Mouse (Mus musculus) right cerebral cortex, adult 18-20 months (tissue): ENCODE results near the gene Larp4.
"Not testable (repeated sequence)": the region's sequence is repeated elsewhere in the genome, so short reads cannot be mapped to it uniquely, and the experiment has no call there.

ENCODE experiments used
- DNase-seq: peaks from one replicate; pipeline ENCODE4 v3.0.0; 2022; ENCODE audit warnings: mixed read lengths

Gene Larp4

DNA sequence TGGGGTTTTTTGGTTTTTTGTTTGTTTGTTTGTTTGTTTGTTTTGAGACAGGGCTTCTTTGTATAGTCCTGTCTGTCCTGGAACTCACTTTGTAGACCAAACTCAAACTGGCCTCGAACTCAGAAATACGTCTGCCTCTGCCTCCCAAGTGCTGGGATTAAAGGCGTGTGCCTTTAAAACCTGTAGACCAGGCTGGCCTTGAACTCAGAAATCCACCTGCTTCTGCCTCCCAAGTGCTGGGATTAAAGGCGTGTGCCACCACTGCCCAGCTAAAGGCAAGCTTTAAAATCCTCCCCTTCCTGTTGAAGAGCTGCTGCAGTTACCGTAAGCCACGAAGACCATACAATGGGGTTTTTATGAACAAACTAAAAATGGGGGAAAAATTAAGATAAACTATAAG, at the start of gene Larp4:
Gene Larp4, plus strand, starts transcription at position 301 of the 400 bp plus-strand sequence.
- not testable (repeated sequence) for DNase-seq

DNA sequence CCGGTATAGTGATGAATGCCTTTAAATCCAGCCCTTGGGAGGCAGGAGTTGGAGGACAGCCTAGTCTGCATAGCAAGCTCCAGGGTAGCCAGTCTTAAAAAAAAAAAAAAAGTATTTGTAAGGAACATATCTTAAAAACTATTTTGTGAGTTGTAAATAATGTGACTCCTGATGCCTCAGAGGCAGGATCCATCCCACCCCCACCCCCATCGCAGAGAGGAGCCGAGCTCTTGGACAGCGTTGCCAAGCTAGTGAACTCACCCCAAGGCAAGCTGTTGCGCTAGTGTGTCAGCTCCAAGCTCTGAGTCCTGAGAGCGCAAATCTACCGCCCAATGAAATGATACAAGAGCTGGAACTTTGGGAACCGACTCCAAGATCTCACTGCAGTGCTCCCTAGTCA, 38.6 kb upstream of the Larp4 start:
- DNase-seq: no peak

DNA sequence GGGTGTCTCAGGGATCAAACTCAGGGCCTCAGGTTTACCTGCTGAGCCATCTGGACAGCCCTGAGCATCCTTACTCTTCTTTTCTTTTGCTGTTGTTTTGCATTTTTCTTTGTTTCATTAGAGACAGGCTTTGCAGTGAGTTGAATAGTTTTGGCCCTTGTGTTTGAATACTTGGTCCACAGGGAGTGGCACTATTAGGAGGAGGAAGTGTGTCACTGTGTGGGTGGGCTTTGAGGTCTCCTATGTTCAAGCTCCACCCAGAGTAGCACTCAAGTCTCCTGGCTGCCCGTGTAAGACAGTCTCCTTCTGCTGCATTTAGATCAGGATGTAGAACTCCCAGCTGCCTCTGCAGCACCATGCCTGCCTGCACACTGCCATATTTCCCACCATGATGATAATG, 35.4 kb upstream of the Larp4 start:
- DNase-seq: no peak

DNA sequence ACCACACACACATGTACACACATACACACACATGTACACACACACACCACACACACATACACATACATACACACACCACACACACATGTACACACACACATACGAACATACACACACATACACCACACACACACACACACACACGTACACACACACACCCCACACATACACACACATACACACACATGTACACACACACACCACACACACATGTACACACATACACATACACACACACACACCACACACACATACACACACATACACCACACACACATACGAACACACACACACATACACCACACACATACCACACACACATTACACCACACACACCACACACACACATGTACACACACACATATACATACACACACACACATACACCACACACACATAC, 33.2 kb upstream of the Larp4 start:
- DNase-seq: no peak

DNA sequence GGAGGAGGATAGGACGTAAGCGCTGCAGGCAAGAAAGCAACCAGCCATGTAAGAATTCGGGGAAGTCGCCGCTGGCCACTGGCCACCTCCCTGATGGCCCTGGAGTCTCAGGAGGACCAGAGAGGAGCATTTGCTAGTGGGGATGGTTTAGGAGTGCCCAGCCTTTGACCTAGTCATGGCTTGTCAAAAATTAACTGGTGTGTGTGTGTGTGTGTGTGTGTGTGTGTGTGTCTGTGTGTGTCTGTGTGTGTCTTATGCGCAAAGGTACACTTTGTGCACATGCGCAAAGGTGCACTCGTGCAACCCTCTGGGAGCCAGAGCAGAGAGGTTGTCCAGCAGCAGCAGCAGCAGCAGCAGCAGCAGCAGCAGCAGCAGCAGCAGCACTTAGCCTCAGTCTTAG, 32.0 kb upstream of the Larp4 start:
- DNase-seq: no peak

DNA sequence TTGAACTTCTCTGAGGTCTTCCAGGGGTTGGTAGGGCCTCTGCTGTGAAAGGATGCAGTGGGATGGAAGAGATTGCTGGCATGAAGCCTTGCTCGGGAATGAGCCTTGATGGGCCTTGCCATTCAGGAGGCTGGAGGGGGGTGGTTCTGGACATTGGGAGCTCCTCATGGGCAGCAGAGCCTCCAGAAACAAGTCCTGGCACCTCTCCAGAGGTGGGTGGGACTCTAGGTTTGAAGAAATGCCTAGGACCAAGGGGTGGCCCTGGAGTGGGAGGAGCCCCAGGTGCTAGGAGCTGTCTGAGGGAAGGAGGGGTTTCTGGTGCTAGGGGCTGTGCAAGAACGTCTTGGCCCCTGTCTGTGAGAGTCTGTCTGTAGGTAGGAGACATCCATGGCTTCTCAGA, 29.4 kb upstream of the Larp4 start:
- DNase-seq: no peak

DNA sequence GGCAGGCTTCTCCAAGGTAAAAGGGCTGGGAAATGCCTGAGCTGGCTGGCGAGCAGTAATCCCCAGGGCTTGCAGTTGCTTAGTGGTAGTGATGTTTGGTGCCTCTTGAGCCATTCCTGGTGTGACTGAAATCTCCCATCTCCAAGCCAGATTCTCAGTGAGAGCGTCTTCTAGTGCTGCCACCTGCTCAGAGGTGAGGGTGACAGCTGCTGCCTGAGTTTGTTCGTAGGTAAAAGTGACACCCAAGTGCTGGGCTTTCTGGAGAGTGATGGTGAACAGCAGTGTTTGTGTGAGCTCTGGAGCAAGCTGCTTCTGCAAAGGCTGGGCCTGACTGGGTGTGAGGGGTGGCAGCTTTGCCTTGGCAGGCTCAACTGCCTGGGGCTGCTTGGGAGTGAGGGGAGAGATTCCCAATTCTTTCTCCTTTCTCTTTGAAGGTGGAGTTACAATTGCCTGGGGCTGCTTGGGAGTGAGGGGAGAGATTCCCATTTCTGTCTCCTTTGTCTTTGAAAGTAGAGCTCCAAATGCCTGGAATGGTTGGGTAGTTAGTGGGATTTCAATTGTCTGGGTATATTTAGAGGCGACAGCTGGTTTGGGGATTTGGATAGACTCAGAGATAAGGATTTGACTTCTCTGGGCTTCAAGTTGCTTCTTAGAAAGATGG, 28.8 kb upstream of the Larp4 start:
- DNase-seq: no peak

DNA sequence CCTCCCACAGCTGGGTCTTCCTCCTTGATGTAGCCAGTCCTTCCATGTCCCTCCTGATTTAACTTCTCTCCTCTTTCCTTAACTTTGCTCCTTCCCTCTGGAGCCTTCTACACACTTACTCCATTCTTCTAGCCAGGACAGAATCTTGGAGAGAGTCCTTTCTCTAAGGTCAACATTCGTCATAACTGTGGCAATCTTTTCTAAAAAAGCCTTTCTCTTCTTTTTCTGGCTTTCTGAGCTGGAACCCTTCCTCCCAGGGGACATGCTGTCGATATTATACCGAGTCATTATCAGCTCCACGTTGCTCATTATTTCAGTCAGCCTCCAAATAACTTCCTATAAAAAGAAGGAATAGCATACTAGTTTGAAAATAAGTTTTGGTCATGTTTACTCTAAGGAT, 14.5 kb upstream of the Larp4 start:
- no peak for DNase-seq

DNA sequence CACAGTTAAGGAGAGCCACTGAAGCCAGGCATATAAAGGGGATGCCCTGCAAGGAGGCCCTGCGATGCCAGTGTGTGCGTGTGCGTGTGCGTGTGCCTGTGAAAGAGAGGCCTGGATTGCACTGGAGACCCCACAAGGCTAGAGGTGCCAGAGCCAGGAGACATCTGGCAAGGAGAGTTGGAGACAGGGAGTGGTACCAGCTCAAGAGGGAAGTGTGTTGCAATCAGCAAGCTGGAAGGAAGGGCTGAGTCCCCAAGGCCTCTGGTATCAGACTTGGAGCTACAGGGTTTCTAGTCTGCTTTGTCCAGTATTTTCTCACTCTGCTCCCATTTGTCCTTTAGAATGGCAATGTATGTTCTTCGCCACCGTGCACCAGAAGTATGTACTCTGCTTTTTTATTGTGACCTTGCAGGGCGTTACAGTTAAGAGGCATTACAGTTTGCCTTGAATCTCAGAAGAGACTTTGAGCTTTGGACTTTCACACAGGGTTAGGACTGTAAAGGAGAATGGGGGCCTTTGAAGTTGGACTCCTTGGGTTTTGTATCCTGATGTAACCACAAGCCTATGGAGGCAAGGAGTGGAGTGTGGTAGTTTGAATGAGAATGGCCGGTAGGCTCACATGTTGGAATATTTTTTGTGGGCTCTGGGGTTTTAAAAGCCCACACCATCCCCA, 4.6 kb upstream of the Larp4 start:
- DNase-seq: no peak

DNA sequence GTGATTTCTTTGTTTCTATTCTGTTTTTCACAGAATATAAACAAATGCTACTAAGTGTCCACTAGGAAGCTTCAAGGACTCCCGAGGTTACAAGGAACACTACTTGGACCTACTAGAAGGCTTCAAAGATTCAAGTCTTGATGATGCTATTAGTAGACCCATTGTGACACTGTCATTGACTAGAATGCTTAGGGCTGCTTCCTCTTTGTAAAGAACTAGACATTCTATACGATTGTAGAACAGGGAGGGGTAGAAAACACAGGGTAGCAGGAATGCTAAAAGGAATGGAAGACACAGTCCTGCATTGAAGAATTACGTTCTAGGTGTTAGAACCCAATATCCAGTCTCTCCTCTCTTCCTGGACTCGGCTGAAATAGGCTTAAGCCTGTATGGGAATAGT, 2.9 kb upstream of the Larp4 start, which contains the start of gene Fam186a:
Gene Fam186a, minus strand, starts transcription at position 101 of the 400 bp plus-strand sequence.
- no peak for DNase-seq

DNA sequence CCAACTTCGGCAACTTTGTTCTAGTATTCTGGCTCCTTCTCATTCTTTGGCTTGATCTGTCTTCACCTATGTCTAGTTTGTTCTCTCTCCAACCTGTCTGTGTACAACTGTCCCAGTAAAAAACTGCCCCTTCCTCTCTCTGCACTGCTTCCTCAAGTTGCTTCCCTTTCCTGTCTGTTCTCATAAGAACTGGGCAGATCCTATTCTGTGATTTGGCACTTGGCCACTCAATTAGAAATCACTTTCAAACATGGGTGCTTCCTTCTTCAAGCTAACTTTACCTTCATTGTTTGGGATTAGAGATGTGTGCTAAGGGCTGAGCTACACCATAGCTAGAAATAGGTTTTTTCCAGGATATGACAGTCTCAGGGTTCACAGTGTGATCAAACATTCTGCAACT, 741 bp downstream of the Larp4 start:
- DNase-seq: no peak

DNA sequence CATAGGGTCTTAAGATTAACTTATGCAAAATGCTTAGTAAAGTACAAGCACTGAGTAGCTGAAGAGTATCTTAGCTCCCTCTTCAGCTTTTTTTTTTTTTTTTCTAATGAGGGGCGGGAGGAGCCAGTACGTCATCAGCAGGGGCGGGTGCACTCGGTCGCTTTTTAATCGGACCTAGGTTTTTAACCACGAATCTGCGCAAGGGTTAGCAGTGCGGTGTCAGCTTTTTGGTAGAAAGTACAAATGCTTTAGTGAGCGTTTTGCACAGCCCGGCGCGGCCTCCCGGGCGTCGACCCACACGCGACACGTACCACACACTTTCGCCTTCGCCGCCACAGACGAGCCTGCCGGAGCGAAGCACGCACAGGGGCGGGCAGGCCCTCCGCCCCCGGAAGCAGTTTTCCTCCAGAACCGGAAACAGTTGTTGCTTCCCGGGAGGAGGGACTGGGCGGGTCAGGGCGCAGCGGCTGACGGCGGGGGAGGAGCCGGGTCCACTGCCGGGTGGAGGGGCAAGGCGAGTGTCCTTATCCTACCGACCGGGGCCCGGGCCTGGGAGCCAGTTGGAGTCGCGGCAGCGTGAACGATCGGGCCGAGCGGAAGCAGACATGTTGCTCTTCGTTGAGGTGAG, 2.6 kb downstream of the Larp4 start:
- DNase-seq: peak; percentile 97

DNA sequence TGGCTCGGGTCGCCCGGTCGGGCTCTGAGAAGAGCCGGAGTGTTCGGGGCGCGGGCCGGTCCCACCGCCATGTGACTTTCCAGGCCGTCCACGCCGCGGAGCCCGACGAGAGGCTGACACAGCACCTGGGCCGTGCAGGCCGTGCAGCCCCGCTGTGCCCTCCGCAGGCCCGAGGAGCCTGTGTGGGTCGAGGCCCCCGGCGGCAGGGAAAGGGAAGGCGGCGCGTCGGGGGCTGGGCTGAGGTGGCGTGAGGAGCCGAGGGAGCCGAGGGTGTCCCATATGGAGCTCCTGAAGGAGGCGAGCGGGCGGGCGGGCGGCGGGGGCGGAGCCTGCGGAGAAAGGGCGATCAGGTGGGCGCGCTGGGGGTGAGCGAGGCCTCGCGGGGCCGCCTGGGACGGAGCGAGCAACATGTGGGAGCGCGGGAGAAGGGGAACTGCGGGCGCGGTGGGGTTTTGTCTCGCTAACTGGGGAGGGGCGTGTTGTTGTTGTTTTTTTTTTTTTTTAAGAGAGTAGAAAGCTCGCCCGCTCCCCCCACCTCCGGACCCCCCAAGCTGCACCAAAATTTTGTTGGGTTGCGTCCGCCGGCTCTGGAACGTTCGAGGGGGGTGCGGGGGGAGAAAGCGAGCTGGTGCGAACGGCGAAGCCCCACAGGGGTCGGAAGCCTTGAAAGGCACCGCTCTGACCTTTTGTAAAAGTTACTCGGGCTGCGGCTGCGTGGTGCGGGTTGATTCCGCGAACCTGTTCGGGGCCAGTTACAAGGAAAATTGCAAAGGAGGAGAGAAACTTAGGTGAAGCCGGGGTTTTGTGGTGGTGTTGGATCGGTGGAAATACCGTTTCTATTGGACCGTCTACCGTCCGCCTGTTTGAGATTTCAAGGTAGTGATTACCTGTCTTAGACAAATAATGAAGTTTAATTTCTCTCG, 3.4 kb downstream of the Larp4 start:
- peak; percentile 3 for DNase-seq

DNA sequence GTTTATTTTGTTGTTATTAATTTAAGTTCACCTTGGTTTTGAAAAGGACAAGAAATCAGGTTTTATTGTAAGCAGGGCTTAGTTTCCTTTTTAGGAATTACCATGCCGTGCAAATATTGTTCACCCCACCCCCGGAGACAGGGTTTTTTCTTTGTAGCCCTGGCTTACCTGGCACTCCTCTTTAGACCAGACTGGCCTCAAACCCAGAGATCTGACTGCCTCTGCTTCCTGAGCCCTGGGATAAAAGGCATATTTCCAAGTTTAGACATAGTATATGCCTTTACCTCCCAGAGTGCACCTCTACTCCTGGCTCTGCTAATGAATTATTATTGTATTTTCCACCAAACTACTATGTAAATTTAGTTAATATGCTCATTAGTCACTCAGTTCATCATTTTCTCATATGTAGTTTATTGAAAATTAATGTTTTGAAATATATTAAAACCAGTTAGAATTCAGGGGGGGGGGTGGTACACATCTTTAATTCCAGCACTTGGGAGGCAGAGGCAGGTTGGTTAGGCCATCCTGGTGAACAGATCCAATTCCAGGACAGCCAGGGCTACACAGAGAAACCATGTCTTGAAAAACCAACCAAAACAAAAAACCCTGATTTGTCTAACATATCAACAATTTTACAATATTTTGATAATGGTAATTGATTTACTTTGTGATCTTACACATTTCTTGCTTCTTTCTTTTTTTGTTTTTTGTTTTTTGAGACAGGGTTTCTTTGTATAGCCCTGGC, 4.8 kb downstream of the Larp4 start:
- no peak for DNase-seq

DNA sequence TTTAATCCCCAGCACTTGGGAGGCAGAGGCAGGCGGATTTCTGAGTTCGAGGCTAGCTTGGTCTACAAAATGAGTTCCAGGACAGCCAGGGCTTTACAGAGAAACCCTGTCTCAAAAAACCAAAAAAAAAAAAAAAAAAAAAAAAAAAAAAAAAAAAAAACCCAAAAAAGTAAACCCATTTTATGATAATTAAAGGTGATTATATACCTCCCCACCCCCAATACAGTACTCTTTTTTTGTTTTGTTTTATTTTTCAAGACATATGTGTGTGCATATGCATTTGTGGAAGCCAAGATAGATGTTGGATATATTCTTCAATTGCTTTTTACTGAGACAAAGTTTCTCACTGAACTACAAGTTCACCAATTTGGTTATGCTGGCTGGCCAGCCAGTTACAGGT, 6.3 kb downstream of the Larp4 start:
- DNase-seq: not testable (repeated sequence)

DNA sequence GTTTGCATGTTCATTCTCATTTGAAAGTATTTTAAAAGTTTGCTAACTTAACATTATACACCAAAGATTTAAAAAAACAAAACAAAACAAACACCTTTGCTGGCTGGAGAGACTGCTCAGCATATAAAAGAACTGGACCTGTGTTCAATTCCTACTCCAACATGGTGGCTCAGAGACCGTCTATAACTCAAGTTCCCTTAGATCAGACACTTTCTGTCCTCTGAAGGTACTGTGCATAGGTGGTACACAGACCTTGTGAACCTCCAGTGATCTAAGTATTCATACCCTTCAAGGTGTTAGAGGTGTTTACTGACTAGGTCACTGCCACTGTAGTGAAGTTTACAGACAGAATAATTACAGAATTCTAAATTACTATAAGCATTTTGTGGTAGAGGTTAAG, 9.4 kb downstream of the Larp4 start:
- no peak for DNase-seq

DNA sequence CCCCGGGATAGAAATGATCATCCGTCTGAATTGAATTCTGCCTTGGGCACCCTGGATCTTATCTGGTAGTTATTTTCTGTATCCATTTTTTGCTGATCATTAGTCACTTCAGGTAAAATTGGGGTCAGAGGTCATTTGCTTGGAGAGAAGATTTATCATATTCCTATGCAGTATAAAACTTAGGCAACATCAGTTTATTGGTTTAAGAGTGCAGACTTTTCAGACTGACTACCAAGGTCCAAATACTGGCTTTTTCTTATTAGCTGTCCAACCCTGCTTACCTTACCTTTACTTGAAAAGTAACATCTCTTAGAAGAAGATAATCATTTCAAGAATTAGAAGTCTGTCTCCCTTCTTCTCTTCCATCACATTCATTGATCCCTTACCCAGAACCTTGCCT, 9.8 kb downstream of the Larp4 start:
- DNase-seq: no peak

DNA sequence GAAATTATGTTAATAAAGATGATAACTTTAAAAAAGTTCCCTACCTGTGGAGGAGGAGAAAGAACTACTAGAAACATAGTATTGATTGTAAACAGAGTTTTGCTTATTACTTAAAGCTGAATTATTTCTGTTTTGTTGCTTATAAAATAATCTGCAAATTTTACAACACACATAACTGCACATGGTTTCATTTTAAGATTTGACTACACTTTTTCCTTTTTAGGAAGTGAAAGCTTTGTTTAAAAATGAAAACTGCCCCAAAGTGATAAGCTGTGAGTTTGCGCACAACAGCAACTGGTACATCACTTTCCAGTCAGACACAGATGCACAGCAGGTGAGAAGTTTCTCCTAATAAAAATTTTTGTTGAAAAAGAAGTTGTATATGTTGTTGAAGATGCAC, 23.2 kb downstream of the Larp4 start:
- DNase-seq: no peak

DNA sequence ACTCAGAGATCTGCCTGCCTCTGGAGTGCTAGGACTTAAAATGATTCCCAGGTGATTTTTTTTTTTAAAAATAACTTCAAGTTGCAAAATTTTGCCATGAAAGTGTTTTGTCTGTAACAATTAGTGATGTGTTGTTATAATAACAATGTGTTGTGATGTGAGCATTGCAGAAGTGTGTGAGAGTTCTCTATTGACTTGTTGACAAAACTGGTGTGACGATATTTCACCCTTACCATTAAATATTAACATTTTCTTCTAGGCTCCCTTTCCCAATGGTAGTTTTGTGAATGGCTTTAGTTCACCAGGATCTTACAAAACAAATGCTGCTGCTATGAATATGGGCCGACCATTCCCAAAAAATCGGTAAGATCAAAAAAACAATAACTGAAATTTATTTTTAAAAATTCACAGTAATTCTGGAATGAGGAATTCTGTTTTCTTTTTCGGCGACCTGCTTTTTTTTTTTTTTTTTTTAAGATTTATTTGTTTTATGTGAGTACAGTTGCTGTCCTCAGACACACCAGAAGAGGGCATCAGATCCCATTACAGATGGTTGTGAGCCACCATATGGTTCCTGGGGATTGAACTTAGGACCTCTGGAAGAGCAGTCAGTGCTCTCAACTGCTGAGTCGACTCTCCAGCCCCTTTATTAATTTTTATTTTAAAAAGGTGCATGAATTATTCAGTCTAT, 27.4 kb downstream of the Larp4 start:
- no peak for DNase-seq

DNA sequence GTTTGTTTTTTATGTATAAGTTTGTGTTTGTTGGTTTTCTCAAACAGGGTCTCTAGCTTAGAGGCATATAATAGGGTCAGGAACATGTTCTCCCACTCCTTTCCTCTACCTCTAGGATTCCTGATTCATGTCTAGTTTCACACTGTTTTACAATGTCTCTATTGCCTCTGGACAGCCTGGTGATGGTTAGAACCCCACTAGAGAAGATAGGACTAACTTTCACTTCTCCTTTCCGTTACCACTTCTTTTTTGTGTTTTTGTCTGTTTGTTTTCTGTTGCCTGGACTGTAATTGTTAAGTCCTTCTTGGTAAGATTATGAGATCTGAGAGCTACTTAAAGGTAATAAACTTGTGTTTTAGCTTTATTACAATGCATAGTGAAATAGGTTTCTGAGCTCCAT, 29.5 kb downstream of the Larp4 start:
- no peak for DNase-seq

DNA sequence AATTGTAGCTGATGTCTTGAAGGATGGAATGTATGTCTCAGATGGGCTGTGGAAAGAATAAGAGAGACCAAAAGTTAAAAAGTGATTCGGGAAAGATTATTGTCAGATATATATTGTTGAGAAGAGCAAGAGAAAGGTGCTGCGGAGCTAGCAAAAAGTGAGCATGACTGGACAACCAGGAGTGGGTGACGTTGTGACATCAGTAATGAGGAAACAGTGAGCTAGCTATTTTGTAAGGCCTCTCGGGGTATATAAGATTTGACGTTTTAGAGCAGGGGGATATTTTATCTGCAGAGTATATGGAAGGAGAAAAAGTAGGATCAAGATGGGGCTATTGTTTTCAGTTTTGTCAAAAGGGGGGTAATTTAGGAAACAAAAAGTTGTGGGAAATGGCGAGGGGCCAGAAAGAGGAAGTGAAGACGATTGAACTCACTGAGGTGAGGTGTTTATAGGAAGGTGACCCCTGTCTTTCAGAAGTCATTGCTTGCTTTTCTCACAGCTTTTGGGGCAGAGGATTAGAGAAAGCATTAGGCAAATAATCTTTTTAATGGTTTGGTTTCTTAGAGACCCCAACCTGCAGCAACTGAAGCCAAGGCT, 34.9 kb downstream of the Larp4 start:
- no peak for DNase-seq
